In genomic region chr8:114081049-114081756, GRCm38 (mm10) we compare ENCODE assay signal across 9 mouse cellular contexts. TPM values are rescaled to one million over a fixed set of nuclear protein-coding genes. Genes with fewer than 3 reads are reported as not detected.
A peak's percentile ranks its signal among the peaks of the same experiment; 100 is the strongest.
DNase-seq lines count a peak whose midpoint lies in the region; ATAC-seq lines count a peak whose summit lies in the region.
"Had no signal": no experiment of that assay in that cellular context is flagged by ENCODE, and none has a peak within 500 bp of the region (broad histone marks: within the 10 kb centered on the region; RNA-seq: fewer than 3 reads in every experiment).

No protein-coding gene starts in this region.

- peak; percentile 77 for ATAC-seq in forebrain, embryonic 11.5 days (replicated peaks; ENCODE audit: low FRiP score)
- ATAC-seq in hindbrain, embryonic 16.5 days: peak; percentile 73

- no peak overlapping the region for H3K4me2 ChIP-seq in forebrain, embryonic 11.5 days (ENCODE audit: low read depth, low read length, severe bottlenecking)
- H3K4me2 ChIP-seq in hindbrain, embryonic 16.5 days (ENCODE audit: low read length): peak overlapping the region; percentile 15; the same call in 1 of the 2 replicates
- H3K4me2 ChIP-seq: liver, embryonic 15.5 days had no signal

- peak; percentile 45 to 51 for DNase-seq in left cerebral cortex, adult 18-20 months (ENCODE audit: low spot score in 2 of 2)
- DNase-seq in left cerebral cortex, adult 8-10 months (ENCODE audit: low spot score in 2 of 2): no peak
- DNase-seq in brain, adult 2 months (ENCODE audit: low read depth, low spot score): peak; percentile 81
- DNase-seq in forebrain, embryonic 11.5 days (ENCODE audit: low spot score): peak; percentile 72
- peak; percentile 72 to 75 for DNase-seq in layer of hippocampus, postnatal 10 days (ENCODE audit: low spot score in 2 of 2)
- DNase-seq in midbrain, embryonic 10.5 days (ENCODE audit: low spot score): peak; percentile 63
- peak; percentile 19 for DNase-seq in skeletal muscle tissue, adult 2 months (ENCODE audit: low read depth, low spot score)

- H3K36me3 ChIP-seq in forebrain, embryonic 11.5 days (ENCODE audit: control insufficient read depth, insufficient read depth, low read length): no peaks in the 10 kb centered on the region
- no peaks in the 10 kb centered on the region for H3K36me3 ChIP-seq in hindbrain, embryonic 16.5 days (ENCODE audit: control insufficient read depth, insufficient read depth, low read length)
- H3K36me3 ChIP-seq in midbrain, embryonic 10.5 days: no peaks in the 10 kb centered on the region
- H3K36me3 ChIP-seq: liver, embryonic 15.5 days had no signal

- H3K27me3 ChIP-seq in forebrain, embryonic 11.5 days (ENCODE audit: control insufficient read depth, insufficient read depth, low read length): no peaks in the 10 kb centered on the region
- H3K27me3 ChIP-seq in hindbrain, embryonic 16.5 days (replicated peaks; ENCODE audit: control insufficient read depth, insufficient read depth, low read length): no peaks in the 10 kb centered on the region
- H3K27me3 ChIP-seq in midbrain, embryonic 10.5 days (ENCODE audit: low read depth, poor library complexity, severe bottlenecking): peaks cover 7% of the 10 kb centered on the region; the same call in 1 of the 2 replicates
- H3K27me3 ChIP-seq: liver, embryonic 15.5 days had no signal

- H3K4me3 ChIP-seq in forebrain, embryonic 11.5 days (ENCODE audit: low read depth, low read length): no peak overlapping the region
- no peak overlapping the region for H3K4me3 ChIP-seq in hindbrain, embryonic 16.5 days (ENCODE audit: low read length)
- H3K4me3 ChIP-seq in midbrain, embryonic 10.5 days: no peak overlapping the region
- H3K4me3 ChIP-seq: liver, embryonic 15.5 days had no signal

- no peaks in the 10 kb centered on the region for H3K4me1 ChIP-seq in forebrain, embryonic 11.5 days (replicated peaks; ENCODE audit: control insufficient read depth, insufficient read depth, low read length)
- H3K4me1 ChIP-seq in hindbrain, embryonic 16.5 days (ENCODE audit: control insufficient read depth, insufficient read depth, low read depth, low read length): peaks cover 9% of the 10 kb centered on the region
- peaks cover 8% of the 10 kb centered on the region for H3K4me1 ChIP-seq in midbrain, embryonic 10.5 days
- H3K4me1 ChIP-seq: liver, embryonic 15.5 days had no signal

- H3K9ac ChIP-seq in forebrain, embryonic 11.5 days (ENCODE audit: low read length): no peak overlapping the region
- H3K9ac ChIP-seq in hindbrain, embryonic 16.5 days (ENCODE audit: low read depth, low read length): no peak overlapping the region
- H3K9ac ChIP-seq: liver, embryonic 15.5 days had no signal

- H3K9me3 ChIP-seq in forebrain, embryonic 11.5 days (ENCODE audit: control insufficient read depth, low read length): no peaks in the 10 kb centered on the region
- no peaks in the 10 kb centered on the region for H3K9me3 ChIP-seq in hindbrain, embryonic 16.5 days (ENCODE audit: control insufficient read depth, low read length)
- H3K9me3 ChIP-seq in midbrain, embryonic 10.5 days (replicated peaks): no peaks in the 10 kb centered on the region
- H3K9me3 ChIP-seq: liver, embryonic 15.5 days had no signal

- no peak overlapping the region for H3K27ac ChIP-seq in forebrain, embryonic 11.5 days (ENCODE audit: low read depth, low read length)
- H3K27ac ChIP-seq in hindbrain, embryonic 16.5 days (ENCODE audit: low read depth, low read length): 0 out of 2 replicates have a peak overlapping the region, but pooled peaks have one; percentile 21
- H3K27ac ChIP-seq in midbrain, embryonic 10.5 days (replicated peaks): no peak overlapping the region
- H3K27ac ChIP-seq: liver, embryonic 15.5 days had no signal

- WGBS in forebrain, embryonic 11.5 days: 6% methylated on average over 10 of the region's 10 CpGs
- WGBS in hindbrain, embryonic 16.5 days: 5% methylated on average over 10 of the region's 10 CpGs
- 14% methylated on average over 10 of the region's 10 CpGs for WGBS in midbrain, embryonic 10.5 days

RNA-seq across cellular contexts. Expression of gene Nudt7, which starts 52.2 kb away (rescaled TPM):
- total RNA-seq in left cerebral cortex, adult 18-20 months (2021): 1 to 10 TPM; 3.6 to 6.7 TPM
- 1 to 10 TPM; 5.8 to 6.3 (median 6.1) TPM for total RNA-seq in left cerebral cortex, adult 8-10 months (2022)
- 9.5 and 10.6 TPM in 2 replicates for polyA plus RNA-seq in forebrain, embryonic 11.5 days (2014; fragmentation: Nextera tagmentation; extraction: Ambion mirVana)
- polyA plus RNA-seq in hindbrain, embryonic 16.5 days (2015; fragmentation: Nextera tagmentation; extraction: Ambion mirVana): 6.1 and 7.0 TPM in 2 replicates
- 1 to 10 TPM; 3.9 to 4.0 TPM for total RNA-seq in layer of hippocampus, postnatal 10 days (2021)
- polyA plus RNA-seq in midbrain, embryonic 10.5 days (2016; fragmentation: Nextera tagmentation; extraction: Ambion mirVana): 9.6 and 11.2 TPM in 2 replicates

Comparison
In these comparisons a context has a peak if more than half of its experiments do, and no peak if none do; other contexts are left out.
1. DNase-seq: peak in left cerebral cortex, adult 18-20 months (2 of 2), brain, adult 2 months (single experiment), forebrain, embryonic 11.5 days (single experiment), layer of hippocampus, postnatal 10 days (2 of 2), midbrain, embryonic 10.5 days (single experiment) and skeletal muscle tissue, adult 2 months (single experiment); none in left cerebral cortex, adult 8-10 months (0 of 2).